Mouse (Mus musculus) stomach, postnatal 0 days (tissue): Measurements from ENCODE around the gene Gm14743.

Experiments used
- CTCF ChIP-seq: IDR thresholded peaks from 2 replicates; pipeline ENCODE4 v1.5.1; 2016; ENCODE audit warnings: antibody characterized with exemption, low read depth, mild to moderate bottlenecking, moderate library complexity
- EP300 ChIP-seq: optimal IDR thresholded peaks from 2 replicates; pipeline ENCODE3; 2016; ENCODE audit warnings: antibody characterized with exemption

DNA sequence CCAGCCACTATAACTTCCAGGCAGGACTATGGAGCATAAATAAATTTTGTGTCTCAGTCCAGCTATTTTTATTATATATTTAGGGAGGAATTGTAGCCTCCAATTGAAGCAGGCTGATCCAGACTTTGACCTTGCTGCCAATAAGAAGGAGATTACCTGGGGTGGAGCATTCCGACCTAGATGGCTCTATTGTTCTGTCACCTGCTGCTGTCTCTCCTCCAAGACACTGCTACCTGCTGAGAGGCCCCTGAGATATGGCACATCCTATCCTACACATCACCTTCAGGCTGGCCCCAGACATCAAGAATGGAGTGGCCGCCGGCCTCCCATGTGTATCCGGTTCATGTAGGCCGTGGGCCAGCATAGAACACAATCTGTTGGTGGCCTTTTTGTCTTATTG is 42.9 kb downstream of the Gm14743 start:
- TF ChIP-seq CTCF = no peak
- TF ChIP-seq EP300 = no peak
